Mouse (Mus musculus): ENCODE measurements around the gene Eif2ak2.

- TF ChIP-seq POLR2A (IDR thresholded peaks at IDR 0.05; ENCODE audit: borderline replicate concordance, low read depth, low read length) = no peak
- TF ChIP-seq CTCF (IDR thresholded peaks at IDR 0.05; ENCODE audit: low read depth, low read length) = no peak
Measured at GRCm38 (mm10) chr17:78915772-78916171, 33.4 kb upstream of the Eif2ak2 start.

Measured in bone marrow macrophage, adult 2 months (primary cell).